Mouse (Mus musculus) retina, embryonic 14.5 days (tissue): ENCODE measurements around the gene Cped1.
"Not testable (repeated sequence)": the region's sequence is repeated elsewhere in the genome, so short reads cannot be mapped to it uniquely, and the experiment has no call there.

Experiments
- DNase-seq: peaks from one replicate; pipeline ENCODE4 v3.0.0-alpha.2; 2015; ENCODE audit warnings: low spot score

Cped1 gene

DNA sequence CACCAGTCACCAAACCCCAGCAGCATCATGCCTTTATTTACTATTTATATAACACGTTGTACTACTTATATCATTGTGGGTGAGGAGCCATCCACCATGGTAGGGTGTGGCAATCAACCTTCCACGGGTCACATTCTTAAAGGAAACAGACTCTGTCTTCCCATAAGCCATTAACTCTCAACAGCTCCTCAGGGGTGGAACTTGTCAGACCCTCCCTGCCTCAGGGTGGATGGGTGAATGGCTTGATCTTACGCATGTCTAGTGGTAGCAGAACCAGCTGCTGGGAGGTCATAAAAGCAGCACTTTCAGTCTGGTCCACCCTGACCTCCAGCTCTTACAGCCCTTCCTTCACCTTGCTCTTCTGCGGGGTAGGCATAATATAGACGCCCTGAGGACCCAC, 100.3 kb downstream of the Cped1 start:
- no peak for DNase-seq

DNA sequence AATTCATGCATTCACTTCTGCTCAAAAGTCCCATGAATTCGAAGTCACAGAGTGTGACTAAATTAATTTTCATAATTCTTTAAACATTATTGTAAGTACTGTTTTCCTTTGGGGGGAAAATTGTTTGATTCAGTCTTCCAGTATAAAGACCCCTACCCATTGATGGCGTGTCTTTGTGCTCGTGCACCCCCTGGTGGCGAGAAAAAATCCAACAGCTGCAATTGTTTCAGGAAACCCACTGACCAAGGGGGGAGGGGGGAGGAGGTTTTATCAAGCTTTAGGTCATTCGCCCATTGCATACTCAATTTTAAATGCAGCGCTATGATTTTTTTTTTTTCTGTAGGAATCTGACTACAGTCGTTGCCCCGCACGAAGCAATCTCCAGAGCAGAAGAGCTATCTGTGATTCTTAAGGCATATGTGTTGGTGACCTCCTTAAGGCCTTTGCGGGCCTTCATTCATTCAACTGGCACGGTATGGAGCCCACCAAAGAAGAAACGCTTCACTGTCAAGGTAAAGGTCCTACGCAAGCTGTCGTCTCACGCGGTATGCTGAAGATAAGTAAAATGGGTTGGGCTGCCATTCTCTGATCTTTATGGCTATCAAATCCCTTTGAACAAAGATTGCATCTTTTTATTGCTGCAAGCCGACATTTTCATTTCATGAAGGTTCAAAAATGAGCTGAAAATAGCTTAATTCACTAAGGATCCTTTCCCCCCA, 102.8 kb downstream of the Cped1 start:
- peak; percentile 78 for DNase-seq

DNA sequence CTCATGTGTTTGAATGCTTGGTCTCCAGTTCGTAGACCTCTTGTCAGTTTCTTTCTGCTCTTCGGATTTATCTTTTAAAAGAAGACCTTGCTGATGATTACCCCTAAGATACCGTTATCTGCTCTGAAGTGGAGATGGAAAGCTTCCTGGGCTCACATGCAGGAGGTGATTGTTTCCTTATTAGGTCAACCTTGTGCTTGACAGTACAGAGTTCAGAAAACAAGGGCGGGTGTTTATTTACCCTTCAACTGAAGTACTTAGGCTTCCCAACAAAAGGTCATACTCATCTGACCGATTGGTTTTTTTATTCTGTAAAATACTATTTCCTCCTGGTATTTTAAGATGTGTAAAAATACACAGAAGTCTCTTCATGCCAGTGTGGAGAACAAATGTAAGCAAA, 106.1 kb downstream of the Cped1 start:
- DNase-seq, result no peak

DNA sequence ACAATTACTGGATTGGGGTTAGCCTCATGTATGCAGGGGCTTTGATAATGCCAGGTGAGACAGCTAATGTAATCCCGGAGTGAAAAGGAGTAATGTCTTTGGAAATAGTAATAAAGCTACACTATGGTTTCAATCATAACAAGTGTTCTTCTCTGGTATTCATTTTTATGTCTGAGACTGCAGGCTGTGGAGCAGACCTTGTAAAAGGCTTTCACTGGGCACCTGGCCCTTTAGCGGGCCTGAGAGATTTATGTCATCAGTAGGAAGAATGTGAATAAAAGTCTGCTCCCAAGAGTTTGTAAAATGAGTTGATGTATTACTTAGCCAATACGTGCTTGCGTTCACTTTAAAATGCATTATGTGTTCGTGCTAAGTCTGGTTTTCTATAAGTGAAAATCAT, 108.1 kb downstream of the Cped1 start:
- DNase-seq, result no peak

DNA sequence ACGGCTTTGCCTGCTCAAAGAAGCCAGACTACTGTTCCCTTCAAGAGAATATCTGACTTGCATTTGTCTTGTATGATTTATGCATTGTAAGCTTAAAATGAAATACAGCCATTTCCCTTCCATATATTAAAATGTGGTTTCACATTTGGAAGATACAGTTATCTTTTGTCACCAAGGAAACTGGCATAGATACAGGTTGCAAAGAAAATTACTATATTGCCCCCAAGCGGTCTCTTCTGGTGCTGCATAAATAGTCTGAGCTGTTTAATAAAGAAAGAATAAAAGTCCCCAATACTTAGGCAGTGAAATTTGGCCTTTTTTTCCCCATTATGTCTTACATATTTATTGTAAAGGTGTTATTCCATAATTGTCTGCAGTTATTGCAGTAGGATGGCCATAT, 112.0 kb downstream of the Cped1 start:
- peak; percentile 74 for DNase-seq

DNA sequence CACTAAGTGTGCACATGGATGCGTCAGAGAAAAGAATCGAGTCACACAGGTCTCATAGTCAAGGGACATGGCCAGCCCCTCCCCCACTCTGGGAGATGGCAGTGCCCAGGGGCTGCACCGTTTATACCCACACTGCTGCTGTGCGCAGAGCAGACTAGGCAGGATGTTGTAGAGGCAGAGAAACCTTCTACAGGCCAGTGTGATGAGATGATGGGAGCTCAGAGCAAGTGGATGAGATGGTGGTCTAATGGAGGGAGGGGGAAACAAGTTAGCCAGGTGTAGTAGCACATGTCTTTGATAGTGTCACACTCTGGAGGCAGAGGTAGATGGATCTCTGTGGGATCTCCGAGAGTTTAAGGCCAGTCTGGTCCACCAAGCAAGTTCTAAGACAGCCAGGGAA, 114.1 kb downstream of the Cped1 start:
- no peak for DNase-seq

DNA sequence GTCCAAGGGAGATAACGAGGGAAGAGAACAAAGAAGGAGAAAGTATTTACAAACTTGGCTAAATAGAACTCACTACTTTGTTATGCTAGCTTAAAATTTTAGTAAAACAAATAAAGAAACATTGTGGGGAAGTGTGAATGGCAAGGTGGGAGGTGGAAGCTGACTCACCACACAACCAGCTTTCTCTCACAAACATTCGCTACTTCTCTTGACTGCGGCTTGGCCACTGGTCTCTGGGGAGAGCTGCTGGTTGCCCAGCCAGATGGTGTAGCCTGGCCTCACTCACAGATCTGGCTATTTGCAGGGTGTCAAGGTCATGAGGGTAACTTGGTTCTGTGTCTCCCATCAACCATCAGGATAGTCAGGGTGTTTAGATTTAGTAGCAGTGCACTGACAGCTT, 116.2 kb downstream of the Cped1 start:
- no peak for DNase-seq

DNA sequence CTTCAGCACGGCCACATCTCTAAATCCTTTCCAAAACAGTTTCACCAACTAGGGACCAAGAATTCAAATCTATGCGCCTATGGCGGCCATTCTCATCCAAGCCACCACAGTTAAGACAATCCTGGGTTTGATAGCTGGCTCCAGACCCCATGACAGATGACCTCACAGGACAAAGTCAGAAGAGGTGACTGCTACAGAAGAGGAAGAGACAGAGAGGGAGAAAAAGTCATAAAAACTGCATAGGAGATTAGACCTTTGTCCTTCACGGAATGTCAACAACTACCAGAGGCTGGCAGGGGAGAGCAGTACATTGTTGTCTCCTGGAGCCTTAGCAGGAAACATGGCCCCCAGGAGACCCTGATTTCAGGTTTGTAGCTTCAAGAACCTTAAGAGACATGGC, 117.0 kb downstream of the Cped1 start:
- DNase-seq, result no peak

DNA sequence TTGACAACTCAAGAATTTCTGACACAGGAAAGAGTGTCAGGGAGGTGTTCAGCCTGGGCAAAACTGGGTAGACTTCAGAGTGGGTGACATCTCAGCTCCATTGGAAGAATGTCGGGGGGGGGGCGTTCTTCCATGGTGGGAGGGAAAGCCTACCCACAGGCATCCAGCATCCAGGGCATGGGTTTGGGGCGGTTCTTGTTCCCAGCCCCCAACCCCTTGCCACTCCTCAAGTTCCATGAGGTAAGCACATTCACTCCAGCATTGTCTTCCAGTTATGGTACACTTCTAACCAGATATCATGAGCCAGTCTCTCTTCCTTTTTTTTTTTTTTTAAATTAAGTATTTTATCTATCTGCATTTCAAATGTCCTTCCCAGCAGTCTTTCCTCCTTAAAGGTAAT, 118.0 kb downstream of the Cped1 start:
- DNase-seq, result no peak

DNA sequence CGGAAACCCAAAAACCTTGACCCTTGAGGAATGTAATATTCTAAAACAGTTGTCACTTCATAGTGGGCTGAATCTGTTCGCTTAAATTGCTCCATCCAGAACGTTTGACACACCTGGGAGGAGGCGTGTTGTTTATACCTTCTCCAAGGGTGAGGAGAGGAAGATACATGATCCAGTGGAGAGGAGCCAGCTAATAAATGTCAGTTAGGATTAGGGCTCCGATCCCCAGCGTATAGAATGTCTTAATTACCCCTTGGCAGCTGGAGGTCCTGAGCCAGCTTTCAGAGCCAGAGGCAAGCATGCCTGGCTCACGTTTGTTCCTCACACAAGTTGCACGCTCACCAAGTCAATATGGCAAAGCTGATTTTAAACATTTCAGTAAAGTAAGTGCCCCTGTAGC, 118.5 kb downstream of the Cped1 start:
- peak; percentile 68 for DNase-seq

DNA sequence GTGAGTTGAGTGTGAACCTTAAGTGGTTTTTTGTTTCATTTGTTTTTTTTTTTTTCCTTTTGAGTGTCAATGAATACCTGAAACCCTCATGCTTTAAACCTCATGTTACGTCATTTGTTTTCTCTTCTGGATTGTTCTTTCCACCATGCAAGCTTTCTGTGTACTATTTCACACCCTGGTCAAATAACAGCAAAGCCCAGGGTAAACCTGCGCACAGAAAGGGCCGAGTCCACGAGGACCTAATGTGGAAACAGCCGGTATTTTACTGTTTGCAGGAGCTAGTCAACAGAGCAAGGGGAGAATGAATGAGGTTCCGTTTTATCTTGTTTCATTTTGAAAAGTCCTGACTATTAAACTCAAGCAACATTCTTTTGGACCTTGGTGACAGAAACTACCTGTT, 128.4 kb downstream of the Cped1 start:
- DNase-seq, result no peak

DNA sequence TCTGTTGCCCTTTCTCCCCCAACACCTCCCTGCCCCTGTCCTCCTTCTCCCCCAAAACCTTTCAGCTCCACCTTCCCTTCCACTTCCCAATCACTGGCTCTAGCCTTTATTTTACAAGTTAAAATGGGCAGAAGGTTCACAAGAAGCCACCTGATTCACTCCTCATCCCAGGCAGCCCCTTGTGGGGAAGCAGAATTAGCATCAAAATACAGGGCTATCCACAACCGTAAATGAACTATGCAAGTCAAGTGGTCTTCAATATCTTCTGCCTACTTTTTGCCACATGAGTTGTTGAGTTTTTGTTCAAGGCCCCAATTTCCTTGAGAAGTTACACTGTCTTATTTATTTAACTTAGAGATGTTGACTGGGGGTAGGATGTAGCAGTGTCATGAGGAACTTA, 131.0 kb downstream of the Cped1 start:
- DNase-seq, result no peak

DNA sequence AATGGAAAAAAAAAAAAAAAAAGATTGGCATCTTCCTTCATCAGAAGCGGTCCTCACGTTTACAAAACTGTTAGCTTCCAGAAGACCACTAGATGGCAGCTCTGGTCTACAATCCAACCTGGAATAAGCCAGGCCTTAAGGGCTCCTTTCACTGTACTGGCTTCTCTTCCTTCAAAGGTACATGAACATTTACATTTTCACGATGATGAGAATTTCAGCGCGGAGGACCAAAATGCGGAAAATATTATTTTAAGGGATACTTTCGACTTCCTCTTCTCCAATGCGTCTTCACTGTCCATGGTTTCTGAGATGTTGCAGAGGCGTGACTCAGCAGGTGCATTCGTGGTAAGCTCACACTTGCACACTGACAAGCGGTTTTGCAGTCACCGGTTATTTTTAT, 136.4 kb downstream of the Cped1 start:
- DNase-seq, result peak; percentile 86

DNA sequence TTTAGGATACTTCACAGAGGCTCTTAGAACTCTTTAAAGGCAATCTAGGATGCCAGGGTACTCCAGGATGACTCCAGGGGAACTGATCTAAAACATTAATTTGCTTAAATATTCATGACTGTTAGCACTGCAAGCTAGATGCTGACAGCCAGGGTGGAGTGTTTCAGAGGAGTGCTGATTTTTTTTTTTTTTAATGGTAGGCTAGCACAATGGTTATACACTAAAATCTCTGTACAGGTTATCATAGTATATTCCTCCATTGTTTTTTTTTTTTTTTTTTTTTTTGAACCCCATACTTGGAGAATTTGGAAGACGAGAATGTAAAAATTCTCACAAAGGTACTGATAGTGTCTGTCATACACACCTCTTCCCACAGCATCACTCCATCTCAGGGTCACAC, 137.0 kb downstream of the Cped1 start:
- no peak for DNase-seq

DNA sequence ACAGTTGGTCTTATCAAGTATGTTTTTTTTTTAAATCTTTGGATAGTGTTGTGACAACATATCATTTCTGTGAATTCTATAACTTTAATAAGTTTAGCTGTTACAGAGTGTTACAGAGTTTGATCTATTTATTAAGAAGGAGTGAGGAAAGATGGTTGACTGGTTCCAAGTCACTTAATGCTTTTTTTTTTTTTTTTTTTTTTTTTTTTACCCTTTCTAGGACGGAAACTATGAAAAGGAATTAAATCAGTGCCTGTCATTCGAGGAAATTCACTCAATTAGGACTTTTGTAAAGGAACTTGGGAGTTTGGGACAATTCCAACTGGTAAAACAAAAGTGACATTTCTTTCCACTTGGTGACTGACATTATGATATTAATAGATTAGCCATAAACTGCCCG, 137.6 kb downstream of the Cped1 start:
- no peak for DNase-seq

DNA sequence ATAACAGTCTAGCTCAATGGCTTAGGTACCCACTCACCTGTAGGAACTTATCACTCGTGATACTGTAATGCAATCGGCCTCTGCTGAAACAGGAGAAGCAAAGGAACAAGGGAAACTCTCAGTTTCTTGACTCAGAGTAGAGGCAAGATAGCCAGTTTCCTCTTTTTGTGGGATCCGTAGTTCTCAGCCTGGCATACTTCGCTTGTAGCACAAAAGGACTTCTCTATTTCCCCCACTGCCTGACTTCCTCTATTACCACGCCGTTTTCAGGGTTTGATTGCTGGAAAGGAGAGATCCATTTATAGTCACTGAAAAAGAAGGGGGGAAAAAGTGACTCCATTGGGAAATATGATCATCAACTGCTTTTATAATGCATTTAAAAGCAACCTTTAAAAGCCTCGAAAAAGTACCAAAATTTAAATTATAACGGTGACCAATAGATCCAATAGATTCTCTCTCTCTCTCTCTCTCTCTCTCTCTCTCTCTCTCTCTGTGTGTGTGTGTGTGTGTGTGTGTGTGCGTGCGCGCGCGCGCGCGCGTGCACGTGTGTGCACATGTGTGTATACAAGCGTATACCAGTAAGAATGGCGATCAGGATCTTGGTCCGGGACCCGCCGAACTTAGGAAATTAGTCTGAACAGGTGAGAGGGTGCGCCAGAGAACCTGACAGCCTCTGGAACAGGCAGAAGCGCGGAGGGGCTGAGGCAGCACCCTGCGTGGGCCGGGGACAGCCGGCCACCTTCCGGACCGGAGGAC, 139.0 kb downstream of the Cped1 start:
- DNase-seq, result not testable (repeated sequence)

DNA sequence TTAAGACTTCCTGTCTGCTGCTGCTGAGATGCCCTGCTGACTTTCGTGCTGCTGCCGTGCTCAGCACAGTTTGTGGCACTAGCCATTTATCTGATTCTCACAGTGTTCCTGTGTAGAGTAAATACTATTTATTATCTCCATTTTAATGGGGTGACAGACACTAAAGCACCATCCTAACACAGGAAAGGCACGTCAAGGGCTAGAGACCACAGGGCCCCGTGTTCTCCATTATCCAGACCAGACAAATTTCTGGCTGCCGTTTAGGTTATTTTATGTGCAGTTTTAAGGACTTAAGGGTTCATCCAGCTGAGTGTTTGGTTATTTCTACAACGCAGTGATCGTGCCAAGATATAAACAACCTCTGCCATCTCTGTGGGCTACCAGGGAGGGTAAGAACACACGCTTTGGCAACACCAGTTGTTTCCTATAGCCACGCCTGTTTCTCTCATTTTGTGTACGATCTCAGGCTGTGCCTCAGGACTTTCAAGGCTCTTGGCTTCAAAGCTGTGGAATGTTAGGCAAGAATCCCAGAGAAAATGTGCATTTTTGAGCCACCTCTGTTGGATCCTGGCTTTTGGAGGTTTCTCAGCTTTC, 149.4 kb downstream of the Cped1 start:
- DNase-seq, result no peak

DNA sequence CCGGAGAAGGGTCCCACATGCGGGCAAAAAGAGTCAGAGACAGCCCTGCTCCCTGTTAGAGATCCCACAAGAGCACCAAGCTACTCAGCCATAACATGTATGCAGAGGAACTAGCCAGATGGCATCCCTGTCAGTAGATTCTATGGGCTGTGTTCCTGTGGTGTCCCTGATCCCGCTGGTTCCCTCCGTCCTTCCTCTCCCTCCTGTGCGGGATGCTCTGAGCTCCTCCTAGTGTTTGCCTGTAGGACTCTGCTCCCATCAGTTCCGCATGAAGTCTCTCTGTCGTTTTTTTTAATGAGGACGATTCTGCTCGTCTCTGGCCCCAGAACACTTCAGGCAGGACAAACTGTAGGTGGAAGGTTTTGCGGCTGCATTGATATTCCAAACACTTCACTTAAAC, 151.1 kb downstream of the Cped1 start:
- peak; percentile 49 for DNase-seq

DNA sequence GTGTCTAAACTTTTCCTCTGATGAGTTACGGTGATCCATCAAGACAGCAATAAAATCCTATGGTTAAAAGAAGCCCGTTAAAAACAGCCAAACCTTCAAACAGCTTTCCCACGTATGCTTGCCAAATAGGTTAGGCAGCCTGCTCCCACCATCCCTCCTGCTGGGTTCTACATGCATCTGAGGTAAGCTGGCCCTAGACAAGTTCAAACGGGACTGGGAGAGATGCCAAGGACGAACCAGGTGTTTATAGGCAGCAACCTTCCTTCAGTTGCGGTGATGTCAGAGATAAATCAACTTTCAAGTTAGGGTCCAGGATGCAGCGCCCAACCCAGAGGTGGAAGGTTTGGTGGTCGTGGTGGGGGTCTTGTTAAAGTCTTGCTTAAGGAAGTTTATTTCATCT, 155.1 kb downstream of the Cped1 start:
- DNase-seq, result no peak

DNA sequence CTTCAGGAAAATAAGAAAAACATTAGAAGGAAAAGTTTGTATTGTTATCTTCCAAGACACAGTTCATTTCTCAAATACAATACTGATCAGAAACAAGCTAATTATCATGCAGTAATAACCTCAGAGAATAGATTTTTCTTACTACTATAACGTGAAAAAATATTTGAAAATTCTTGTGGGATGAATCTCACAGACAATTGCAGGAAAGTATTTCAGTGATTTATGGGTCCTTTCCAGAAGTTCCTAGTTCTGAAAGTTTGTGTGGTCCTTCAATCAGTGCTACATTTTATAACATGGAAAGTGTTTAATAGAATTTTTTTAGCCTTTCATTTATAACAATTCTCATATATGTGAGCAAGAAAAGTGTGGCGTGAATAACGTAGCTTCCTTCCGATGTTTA, 161.5 kb downstream of the Cped1 start:
- DNase-seq, result no peak

DNA sequence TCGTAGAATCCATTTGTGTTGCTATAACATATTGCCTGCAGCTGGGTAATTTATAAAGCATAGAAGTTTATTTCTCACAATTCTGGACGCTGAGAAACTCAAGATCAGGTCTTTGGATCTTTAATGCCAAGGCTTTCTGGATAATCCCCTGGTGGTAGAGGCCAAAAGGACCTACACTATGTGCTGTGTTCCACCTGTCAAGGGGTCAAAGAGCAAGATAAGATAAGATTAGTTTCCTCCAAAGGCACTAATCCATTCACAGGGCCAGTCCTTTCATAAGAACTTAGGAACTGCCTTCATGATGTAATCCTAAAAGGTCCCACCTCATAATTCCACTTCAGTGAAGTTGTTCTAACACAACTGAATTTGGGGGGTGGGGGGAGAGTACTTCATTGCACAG, 162.8 kb downstream of the Cped1 start:
- DNase-seq, result no peak

DNA sequence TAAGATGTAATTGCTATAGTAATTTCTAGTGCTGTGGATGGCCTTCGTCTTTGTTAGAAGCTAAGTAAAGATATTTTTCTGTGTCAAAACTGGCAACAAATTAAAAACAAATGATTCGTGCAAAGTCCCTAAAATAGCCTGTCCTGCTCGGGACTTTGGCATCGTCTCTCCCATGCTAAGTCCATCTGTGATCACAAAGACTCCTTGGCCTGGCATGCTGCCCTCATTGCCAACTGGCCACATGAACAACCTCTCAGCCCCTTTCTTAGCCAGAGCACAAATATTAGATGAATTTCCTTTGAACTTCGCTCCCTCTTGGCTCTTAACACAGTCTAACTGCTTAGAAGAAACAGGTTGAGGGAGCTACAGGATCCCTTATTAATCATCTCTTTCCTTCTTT, 171.7 kb downstream of the Cped1 start:
- DNase-seq, result no peak

DNA sequence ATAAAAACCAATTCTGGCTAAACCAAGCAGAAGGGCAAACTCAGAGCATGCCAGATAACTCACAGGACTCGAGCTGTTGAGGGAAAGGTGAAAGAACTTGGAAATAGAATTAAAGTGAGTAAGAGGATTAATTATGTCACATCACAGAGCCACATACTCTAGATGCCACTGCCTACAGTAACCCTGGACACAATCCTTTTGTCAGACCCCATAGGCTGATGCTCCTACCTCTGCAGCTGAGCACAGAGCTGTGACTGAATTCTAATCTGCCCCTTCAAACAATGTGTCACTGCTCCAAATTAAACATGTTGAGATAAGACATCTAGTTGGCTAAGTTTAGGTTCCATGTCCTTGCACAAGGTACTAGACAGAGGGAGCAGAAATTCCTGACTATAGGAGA, 176.2 kb downstream of the Cped1 start:
- no peak for DNase-seq

DNA sequence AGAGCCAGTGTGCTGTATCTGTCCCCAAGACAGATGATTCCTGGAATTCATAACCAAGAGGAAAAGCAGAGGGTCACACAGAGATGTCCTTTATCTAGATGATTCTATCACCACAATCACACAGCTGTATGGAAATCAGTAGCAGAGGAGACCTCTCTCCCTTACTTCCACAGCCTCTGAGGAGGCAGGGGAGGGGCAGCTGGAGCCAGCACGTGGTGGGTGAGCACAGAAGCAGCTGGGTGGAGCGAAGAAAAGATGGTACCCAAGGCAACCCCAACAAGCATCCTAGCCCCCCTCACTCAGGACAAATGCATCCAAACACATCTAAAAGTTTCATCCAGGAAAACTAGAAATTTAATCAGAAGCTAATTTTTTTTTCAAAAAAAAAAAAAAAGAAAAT, 182.7 kb downstream of the Cped1 start:
- DNase-seq, result no peak
